Mouse (Mus musculus) cortical plate, adult 2 months (tissue): ENCODE measurements at regions not wholly inside any gene's neighbourhood (a gene's known extent, or its start where the extent isn't known, plus 50 kb on each side); places are given as distances from the start of the nearest gene placed in this dataset.

Experiments used
- H3K27ac ChIP-seq: fragments of 200-500 bp; 2 replicates; pipeline ENCODE4 v1.5.1; 2012; ENCODE audit warnings: low read length, control low read depth, inconsistent platforms; ENCODE audit not compliant: insufficient read depth
- H3K4me1 ChIP-seq: fragments of 200-500 bp; 2 replicates; pipeline ENCODE4 v1.6.1; 2011; ENCODE audit warnings: low read length; ENCODE audit not compliant: control insufficient read depth, insufficient read depth
- H3K4me3 ChIP-seq: fragments of 200-500 bp; 2 replicates; pipeline ENCODE4 v1.5.1; 2011; ENCODE audit warnings: mild to moderate bottlenecking, low read length, control low read depth; ENCODE audit not compliant: insufficient read depth
- CTCF ChIP-seq: fragments of 200-500 bp; IDR thresholded peaks from 2 replicates; pipeline ENCODE4 v1.5.1; 2011; ENCODE audit warnings: mild to moderate bottlenecking, control low read depth, low read length; ENCODE audit not compliant: insufficient read depth; ENCODE audit errors: extremely low read depth
- POLR2A ChIP-seq: fragments of 200-500 bp; IDR thresholded peaks from 2 replicates; pipeline ENCODE4 v1.6.1; 2011; ENCODE audit warnings: mild to moderate bottlenecking, low read length, control low read depth; ENCODE audit not compliant: insufficient read depth; ENCODE audit errors: extremely low read depth

- no peak overlapping the region for H3K27ac ChIP-seq
- no peaks in the 10 kb centered on the region for H3K4me1 ChIP-seq
- no peak for TF ChIP-seq POLR2A
- no peak for TF ChIP-seq CTCF
- H3K4me3 ChIP-seq, result no peak overlapping the region
These were observed 353.3 kb upstream of the 4930578C19Rik start for GRCm38 (mm10) chrX:18814441-18814973.
